Mouse (Mus musculus) myocyte (in vitro differentiated cells): ENCODE measurements around the gene Naa80.

ENCODE experiments used
- MAX ChIP-seq: IDR thresholded peaks from one replicate; pipeline ENCODE4 v1.6.1; 2011; ENCODE audit warnings: low read depth, mild to moderate bottlenecking, control low read depth
- MYOD1 ChIP-seq, 3 experiments: IDR thresholded peaks; one replicate each; pipeline ENCODE4 v1.6.1; 2011; ENCODE audit warnings: control low read depth in 2 of 3, low read depth in 2 of 3, mild to moderate bottlenecking in 2 of 3, moderate library complexity in 1 of 3; ENCODE audit not compliant: insufficient read length in 2 of 3, control insufficient read depth in 1 of 3
- MYOG ChIP-seq, 3 experiments: IDR thresholded peaks; one replicate each; pipeline ENCODE4 v1.6.1; 2011; ENCODE audit warnings: control low read depth in 2 of 3, low read depth in 2 of 3, mild to moderate bottlenecking in 2 of 3; ENCODE audit not compliant: insufficient read length in 2 of 3, control insufficient read depth in 1 of 3, insufficient read depth in 1 of 3
- POLR2A ChIP-seq: IDR thresholded peaks from one replicate; pipeline ENCODE4 v1.6.1; 2011; ENCODE audit warnings: low read depth, mild to moderate bottlenecking, control low read depth, moderate library complexity; ENCODE audit not compliant: insufficient read length
- POLR2AphosphoS2 ChIP-seq: IDR thresholded peaks from one replicate; pipeline ENCODE4 v1.6.1; 2011; ENCODE audit warnings: low read depth, control low read depth; ENCODE audit not compliant: insufficient read length
- USF1 ChIP-seq: IDR thresholded peaks from one replicate; pipeline ENCODE4 v1.6.1; 2011; ENCODE audit warnings: low read depth, mild to moderate bottlenecking, control low read depth, moderate library complexity

DNA sequence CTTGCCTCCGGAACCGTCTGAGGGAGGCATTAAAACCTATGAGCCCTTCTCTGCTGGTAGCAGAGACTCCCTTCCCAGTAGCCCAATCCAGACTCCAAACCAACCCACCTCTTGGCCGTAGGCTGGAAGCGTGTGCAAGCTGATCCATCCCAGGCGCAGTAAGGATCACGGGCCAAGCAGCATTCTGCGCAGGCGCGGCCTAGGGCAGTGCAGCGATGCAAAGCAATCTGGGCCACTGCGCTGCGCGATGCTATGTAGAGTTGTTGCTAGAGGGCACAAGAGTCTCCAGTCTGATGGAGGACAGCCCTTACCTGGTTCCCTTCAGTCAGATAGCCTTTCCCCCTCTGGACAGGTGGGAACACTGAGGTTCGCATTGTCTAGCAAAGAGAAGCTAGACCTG, 21.2 kb downstream of the Naa80 start:
- TF ChIP-seq POLR2A: no peak
- TF ChIP-seq POLR2AphosphoS2: no peak
- TF ChIP-seq MYOD1 (IDR thresholded peaks at IDR 0.05; ENCODE audit: control insufficient read depth in 1 of 3, insufficient read length in 2 of 3, low read depth in 2 of 3): no peak
- no peak for TF ChIP-seq MAX
- TF ChIP-seq USF1: no peak
- TF ChIP-seq MYOG (IDR thresholded peaks at IDR 0.05; ENCODE audit: control insufficient read depth in 1 of 3, insufficient read depth in 1 of 3, insufficient read length in 2 of 3, low read depth in 2 of 3): no peak
